Mouse (Mus musculus): ENCODE results near the gene Dnm2. TPM values are rescaled to one million over a fixed set of nuclear protein-coding genes. Genes with fewer than 3 reads are reported as not detected.

The Dnm2 gene
- polyA plus RNA-seq, 1 experiment from 2014 or later: 66.4 TPM

DNA sequence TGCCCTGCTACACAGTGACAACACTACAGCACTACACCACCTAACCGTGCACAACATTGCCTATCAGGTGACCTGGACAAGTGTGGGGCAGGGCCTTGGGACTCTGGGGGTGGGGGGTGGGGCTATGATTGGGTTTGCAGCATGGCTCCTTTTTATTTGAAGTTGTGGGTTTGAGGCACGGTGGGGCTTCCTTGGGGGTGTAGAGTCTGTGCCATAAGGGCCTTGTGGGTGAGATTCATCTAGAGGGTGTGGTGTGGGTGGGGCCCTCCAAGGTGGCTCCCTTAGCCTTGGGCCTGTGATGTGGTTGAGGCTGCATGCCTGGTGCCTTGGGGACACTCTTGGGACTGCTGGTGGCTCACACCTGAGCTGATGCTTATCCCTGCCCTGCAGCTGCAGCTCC, 5.1 kb upstream of the Dnm2 start:
- no peaks in the 10 kb centered on the region for H3K4me1 ChIP-seq (ENCODE audit: control insufficient read depth, insufficient read depth, low read length)
- no peak overlapping the region for H3K4me3 ChIP-seq (ENCODE audit: low read depth, low read length)
- ATAC-seq (ENCODE audit: insufficient number of reproducible peaks, low FRiP score, low TSS enrichment, low read depth) (no peak), DNase-seq (ENCODE audit: low spot score) (no peak)
- no peak overlapping the region for H3K9ac ChIP-seq (ENCODE audit: low read length)
- H3K9me3 ChIP-seq (ENCODE audit: control insufficient read depth, low read length): no peaks in the 10 kb centered on the region
- no peak overlapping the region for H3K27ac ChIP-seq (replicated peaks; ENCODE audit: low read depth, low read length)
- no peaks in the 10 kb centered on the region for H3K27me3 ChIP-seq (ENCODE audit: control insufficient read depth, insufficient read depth, low read length)
- no peak overlapping the region for H3K4me2 ChIP-seq (ENCODE audit: low read depth, severe bottlenecking)
- 90% methylated on average over 2 of the region's 2 CpGs for WGBS
- peaks cover 19% of the 10 kb centered on the region; the same call in 1 of the 2 replicates for H3K36me3 ChIP-seq (ENCODE audit: control insufficient read depth, insufficient read depth, low read length)

GRCm38 (mm10) chr9:21425556-21425945, 843 bp downstream of the Dnm2 start:
- H3K27me3 ChIP-seq (ENCODE audit: control insufficient read depth, insufficient read depth, low read length): no peaks in the 10 kb centered on the region
- no peak for DNase-seq (ENCODE audit: low spot score)
- WGBS: 4% methylated on average over 6 of the region's 6 CpGs

DNA sequence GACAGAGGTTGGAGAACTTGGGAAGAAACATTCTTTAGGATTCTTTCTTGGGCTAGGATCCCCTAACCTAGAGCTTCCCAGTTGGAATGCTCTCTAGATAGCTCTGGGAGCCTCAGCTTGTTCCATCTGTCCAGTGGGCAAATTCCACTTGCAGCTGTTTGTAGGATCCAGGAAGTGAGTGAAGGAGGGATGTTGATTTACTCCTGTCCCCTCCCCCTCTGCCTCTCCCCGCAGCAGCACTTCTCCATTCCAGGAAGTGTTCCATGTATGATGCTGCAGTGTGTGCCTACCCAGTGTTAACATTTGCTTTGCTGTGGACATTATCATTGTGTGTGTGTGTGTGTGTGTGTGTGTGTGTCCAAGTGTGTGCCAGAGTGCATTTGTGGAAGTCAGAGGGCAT, 1.3 kb downstream of the Dnm2 start:
- no peak for DNase-seq (ENCODE audit: low spot score)
- ATAC-seq (ENCODE audit: insufficient number of reproducible peaks, low FRiP score, low TSS enrichment, low read depth): no peak
- Histone ChIP-seq H3K27ac (replicated peaks; ENCODE audit: low read depth, low read length) (no peak overlapping the region), H3K9ac (ENCODE audit: low read length) (peak overlapping the region; percentile 87), H3K9me3 (ENCODE audit: control insufficient read depth, low read length) (no peaks in the 10 kb centered on the region), H3K36me3 (ENCODE audit: control insufficient read depth, insufficient read depth, low read length) (peaks cover under 1% of the 10 kb centered on the region; the same call in 1 of the 2 replicates), H3K4me2 (ENCODE audit: low read depth, severe bottlenecking) (peak overlapping the region; percentile 84), H3K27me3 (ENCODE audit: control insufficient read depth, insufficient read depth, low read length) (no peaks in the 10 kb centered on the region), H3K4me1 (ENCODE audit: control insufficient read depth, insufficient read depth, low read length) (peaks cover 10% of the 10 kb centered on the region), H3K4me3 (ENCODE audit: low read depth, low read length) (peak overlapping the region; percentile 96)
- 7% methylated on average over 1 of the region's 1 CpGs for WGBS

More at GRCm38 (mm10) chr9:21425556-21425945, 843 bp downstream of the Dnm2 start:
- H3K4me3 ChIP-seq (ENCODE audit: low read depth, low read length): peak overlapping the region; percentile 96
- peaks cover 5% of the 10 kb centered on the region; the same call in 1 of the 2 replicates for H3K36me3 ChIP-seq (ENCODE audit: control insufficient read depth, insufficient read depth, low read length)
- no peaks in the 10 kb centered on the region for H3K9me3 ChIP-seq (ENCODE audit: control insufficient read depth, low read length)
- ATAC-seq (ENCODE audit: insufficient number of reproducible peaks, low FRiP score, low TSS enrichment, low read depth): no peak
- H3K9ac ChIP-seq (ENCODE audit: low read length): peak overlapping the region; percentile 87
- no peak overlapping the region for H3K27ac ChIP-seq (replicated peaks; ENCODE audit: low read depth, low read length)
- H3K4me1 ChIP-seq (ENCODE audit: control insufficient read depth, insufficient read depth, low read length): peaks cover 10% of the 10 kb centered on the region
- H3K4me2 ChIP-seq (ENCODE audit: low read depth, severe bottlenecking): peak overlapping the region; percentile 84

DNA sequence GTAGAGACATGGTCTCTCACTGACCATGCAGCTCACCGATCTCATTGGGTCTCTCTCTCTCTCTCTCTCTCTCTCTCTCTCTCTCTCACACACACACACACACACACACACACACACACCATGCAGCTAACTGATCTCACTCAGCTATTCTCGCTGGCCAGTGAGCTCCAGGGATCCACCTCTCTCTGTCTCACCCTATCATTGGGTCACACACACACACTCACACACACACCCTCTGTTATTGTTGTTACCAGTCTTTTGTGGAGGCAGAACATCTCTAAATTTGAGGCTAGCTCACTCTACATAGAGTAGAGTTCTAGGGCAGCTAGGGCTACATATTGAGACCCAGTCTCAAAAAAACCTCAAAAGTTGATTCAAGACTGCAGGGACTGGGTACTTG, 1.8 kb downstream of the Dnm2 start:
- WGBS: 78% methylated on average over 2 of the region's 2 CpGs
- no peak for DNase-seq (ENCODE audit: low spot score)
- Histone ChIP-seq H3K4me2 (ENCODE audit: low read depth, severe bottlenecking) (peak overlapping the region; percentile 84; the same call in 1 of the 2 replicates), H3K27me3 (ENCODE audit: control insufficient read depth, insufficient read depth, low read length) (no peaks in the 10 kb centered on the region), H3K4me3 (ENCODE audit: low read depth, low read length) (0 out of 2 replicates have a peak overlapping the region, but pooled peaks have one; percentile 96), H3K36me3 (ENCODE audit: control insufficient read depth, insufficient read depth, low read length) (no peaks in the 10 kb centered on the region; the same call in 1 of the 2 replicates), H3K9me3 (ENCODE audit: control insufficient read depth, low read length) (no peaks in the 10 kb centered on the region), H3K27ac (replicated peaks; ENCODE audit: low read depth, low read length) (no peak overlapping the region), H3K9ac (ENCODE audit: low read length) (no peak overlapping the region), H3K4me1 (ENCODE audit: control insufficient read depth, insufficient read depth, low read length) (peaks cover 10% of the 10 kb centered on the region)
- ATAC-seq (ENCODE audit: insufficient number of reproducible peaks, low FRiP score, low TSS enrichment, low read depth): no peak

- no peak overlapping the region for H3K27ac ChIP-seq (replicated peaks; ENCODE audit: low read depth, low read length)
- no peaks in the 10 kb centered on the region for H3K36me3 ChIP-seq (ENCODE audit: control insufficient read depth, insufficient read depth, low read length)
- H3K4me3 ChIP-seq (ENCODE audit: low read depth, low read length): no peak overlapping the region
- H3K9ac ChIP-seq (ENCODE audit: low read length): no peak overlapping the region
- no peaks in the 10 kb centered on the region for H3K27me3 ChIP-seq (ENCODE audit: control insufficient read depth, insufficient read depth, low read length)
- H3K9me3 ChIP-seq (ENCODE audit: control insufficient read depth, low read length): no peaks in the 10 kb centered on the region
- DNase-seq (ENCODE audit: low spot score): no peak
- WGBS: 91% methylated on average over 2 of the region's 2 CpGs
- no peak for ATAC-seq (ENCODE audit: insufficient number of reproducible peaks, low FRiP score, low TSS enrichment, low read depth)
- peaks cover 10% of the 10 kb centered on the region for H3K4me1 ChIP-seq (ENCODE audit: control insufficient read depth, insufficient read depth, low read length)
- H3K4me2 ChIP-seq (ENCODE audit: low read depth, severe bottlenecking): no peak overlapping the region
These were observed 3.1 kb downstream of the Dnm2 start for GRCm38 (mm10) chr9:21427773-21428172.

- WGBS: 86% methylated on average over 6 of the region's 6 CpGs
- H3K9ac ChIP-seq (ENCODE audit: low read length): no peak overlapping the region
- H3K9me3 ChIP-seq (ENCODE audit: control insufficient read depth, low read length): no peaks in the 10 kb centered on the region
- H3K27me3 ChIP-seq (ENCODE audit: control insufficient read depth, insufficient read depth, low read length): no peaks in the 10 kb centered on the region
- H3K4me2 ChIP-seq (ENCODE audit: low read depth, severe bottlenecking): no peak overlapping the region
- no peaks in the 10 kb centered on the region for H3K36me3 ChIP-seq (ENCODE audit: control insufficient read depth, insufficient read depth, low read length)
- no peak overlapping the region for H3K4me3 ChIP-seq (ENCODE audit: low read depth, low read length)
- DNase-seq (ENCODE audit: low spot score) (no peak), ATAC-seq (ENCODE audit: insufficient number of reproducible peaks, low FRiP score, low TSS enrichment, low read depth) (no peak)
- H3K27ac ChIP-seq (replicated peaks; ENCODE audit: low read depth, low read length): no peak overlapping the region
- peaks cover 10% of the 10 kb centered on the region for H3K4me1 ChIP-seq (ENCODE audit: control insufficient read depth, insufficient read depth, low read length)
These were observed 3.5 kb downstream of the Dnm2 start for GRCm38 (mm10) chr9:21428178-21428577.

GRCm38 (mm10) chr9:21430724-21431123, 6.0 kb downstream of the Dnm2 start:
- Histone ChIP-seq H3K4me3 (ENCODE audit: low read depth, low read length) (no peak overlapping the region), H3K4me2 (ENCODE audit: low read depth, severe bottlenecking) (no peak overlapping the region), H3K9me3 (ENCODE audit: control insufficient read depth, low read length) (no peaks in the 10 kb centered on the region), H3K9ac (ENCODE audit: low read length) (no peak overlapping the region; the same call in 1 of the 2 replicates), H3K36me3 (ENCODE audit: control insufficient read depth, insufficient read depth, low read length) (no peaks in the 10 kb centered on the region), H3K4me1 (ENCODE audit: control insufficient read depth, insufficient read depth, low read length) (peaks cover 7% of the 10 kb centered on the region), H3K27me3 (ENCODE audit: control insufficient read depth, insufficient read depth, low read length) (no peaks in the 10 kb centered on the region), H3K27ac (replicated peaks; ENCODE audit: low read depth, low read length) (no peak overlapping the region)
- ATAC-seq (ENCODE audit: insufficient number of reproducible peaks, low FRiP score, low TSS enrichment, low read depth): no peak
- whole genome bisulfite sequencing: 70% methylated on average over 7 of the region's 7 CpGs
- DNase-seq (ENCODE audit: low spot score): no peak

- Histone ChIP-seq H3K27ac (replicated peaks; ENCODE audit: low read depth, low read length) (no peak overlapping the region), H3K4me1 (ENCODE audit: control insufficient read depth, insufficient read depth, low read length) (peaks cover 2% of the 10 kb centered on the region; the same call in 1 of the 2 replicates), H3K4me3 (ENCODE audit: low read depth, low read length) (no peak overlapping the region), H3K27me3 (ENCODE audit: control insufficient read depth, insufficient read depth, low read length) (no peaks in the 10 kb centered on the region), H3K4me2 (ENCODE audit: low read depth, severe bottlenecking) (no peak overlapping the region), H3K36me3 (ENCODE audit: control insufficient read depth, insufficient read depth, low read length) (no peaks in the 10 kb centered on the region), H3K9ac (ENCODE audit: low read length) (no peak overlapping the region), H3K9me3 (ENCODE audit: control insufficient read depth, low read length) (no peaks in the 10 kb centered on the region)
- ATAC-seq (ENCODE audit: insufficient number of reproducible peaks, low FRiP score, low TSS enrichment, low read depth) (no peak), DNase-seq (ENCODE audit: low spot score) (no peak)
- 93% methylated on average over 7 of the region's 7 CpGs for WGBS
These were observed 7.4 kb downstream of the Dnm2 start for GRCm38 (mm10) chr9:21432066-21432465.

- no peak overlapping the region for H3K27ac ChIP-seq (replicated peaks; ENCODE audit: low read depth, low read length)
- H3K4me1 ChIP-seq (ENCODE audit: control insufficient read depth, insufficient read depth, low read length): no peaks in the 10 kb centered on the region; the same call in 1 of the 2 replicates
These were observed 9.1 kb downstream of the Dnm2 start for GRCm38 (mm10) chr9:21433766-21434165.

More at GRCm38 (mm10) chr9:21433766-21434165, 9.1 kb downstream of the Dnm2 start:
- Histone ChIP-seq H3K4me3 (ENCODE audit: low read depth, low read length) (no peak overlapping the region), H3K4me2 (ENCODE audit: low read depth, severe bottlenecking) (no peak overlapping the region), H3K36me3 (ENCODE audit: control insufficient read depth, insufficient read depth, low read length) (no peaks in the 10 kb centered on the region), H3K9ac (ENCODE audit: low read length) (no peak overlapping the region), H3K9me3 (ENCODE audit: control insufficient read depth, low read length) (no peaks in the 10 kb centered on the region), H3K27me3 (ENCODE audit: control insufficient read depth, insufficient read depth, low read length) (no peaks in the 10 kb centered on the region)
- WGBS: 94% methylated on average over 8 of the region's 8 CpGs
- DNase-seq (ENCODE audit: low spot score) (no peak), ATAC-seq (ENCODE audit: insufficient number of reproducible peaks, low FRiP score, low TSS enrichment, low read depth) (no peak)
